In genomic region chr4:46015605-46016004, GRCm38 (mm10) we compare ENCODE assay signal across 24 mouse cellular contexts. TPM values are rescaled to one million over a fixed set of nuclear protein-coding genes. Genes with fewer than 3 reads are reported as not detected.
A peak's percentile ranks its signal among the peaks of the same experiment; 100 is the strongest.
DNase-seq lines count a peak whose midpoint lies in the region; ATAC-seq lines count a peak whose summit lies in the region.
"Had no signal": no experiment of that assay in that cellular context is flagged by ENCODE, and none has a peak within 500 bp of the region (broad histone marks: within the 10 kb centered on the region; RNA-seq: fewer than 3 reads in every experiment).

No protein-coding gene starts in this region.

- H3K27ac ChIP-seq in embryonic facial prominence, embryonic 12.5 days: no peak overlapping the region
- no peak overlapping the region for H3K27ac ChIP-seq in embryonic facial prominence, embryonic 10.5 days (replicated peaks)
- H3K27ac ChIP-seq in neural tube, embryonic 15.5 days (replicated peaks): no peak overlapping the region
- H3K27ac ChIP-seq: embryonic facial prominence, embryonic 13.5 days; hindbrain, embryonic 13.5 days; liver, embryonic 13.5 days; midbrain, embryonic 12.5 days had no signal

- H3K36me3 ChIP-seq in embryonic facial prominence, embryonic 12.5 days: no peaks in the 10 kb centered on the region
- H3K36me3 ChIP-seq in embryonic facial prominence, embryonic 10.5 days (replicated peaks): no peaks in the 10 kb centered on the region
- H3K36me3 ChIP-seq in neural tube, embryonic 15.5 days: peaks cover 37% of the 10 kb centered on the region
- H3K36me3 ChIP-seq: embryonic facial prominence, embryonic 13.5 days; midbrain, embryonic 12.5 days had no signal

- H3K4me1 ChIP-seq in embryonic facial prominence, embryonic 12.5 days: no peaks in the 10 kb centered on the region
- H3K4me1 ChIP-seq in embryonic facial prominence, embryonic 10.5 days: no peaks in the 10 kb centered on the region
- H3K4me1 ChIP-seq in neural tube, embryonic 15.5 days: no peaks in the 10 kb centered on the region
- H3K4me1 ChIP-seq: embryonic facial prominence, embryonic 13.5 days; hindbrain, embryonic 13.5 days; liver, embryonic 13.5 days; midbrain, embryonic 12.5 days had no signal

- no peak overlapping the region for H3K9ac ChIP-seq in embryonic facial prominence, embryonic 12.5 days
- H3K9ac ChIP-seq in neural tube, embryonic 15.5 days (replicated peaks): no peak overlapping the region
- H3K9ac ChIP-seq: embryonic facial prominence, embryonic 13.5 days; hindbrain, embryonic 13.5 days; liver, embryonic 13.5 days; midbrain, embryonic 12.5 days had no signal

- DNase-seq in embryonic facial prominence, embryonic 10.5 days (ENCODE audit: low spot score): no peak
- DNase-seq in kidney, adult 9 months: peak; percentile 13
- no peak for DNase-seq in kidney, adult 11 months
- peak; percentile 22 for DNase-seq in lung, postnatal 36 days
- no peak for DNase-seq in lung, postnatal 10 days
- no peak for DNase-seq in adrenal gland, postnatal 25 days
- DNase-seq: cerebellum, adult 18-20 months; cerebellum, postnatal 36 days; gastrocnemius, postnatal 25 days; heart, postnatal 10 days; kidney, postnatal 14 days; left cerebral cortex, postnatal 4 days; liver, embryonic 13.5 days; lung, postnatal 4 days; right cerebral cortex, adult 18-20 months; thymus, postnatal 36 days had no signal

- H3K4me3 ChIP-seq in embryonic facial prominence, embryonic 12.5 days: no peak overlapping the region
- no peak overlapping the region for H3K4me3 ChIP-seq in embryonic facial prominence, embryonic 10.5 days
- H3K4me3 ChIP-seq in neural tube, embryonic 15.5 days (replicated peaks): no peak overlapping the region
- H3K4me3 ChIP-seq: embryonic facial prominence, embryonic 13.5 days; hindbrain, embryonic 13.5 days; liver, embryonic 13.5 days; midbrain, embryonic 12.5 days had no signal

- H3K27me3 ChIP-seq in embryonic facial prominence, embryonic 12.5 days: no peaks in the 10 kb centered on the region
- no peaks in the 10 kb centered on the region for H3K27me3 ChIP-seq in embryonic facial prominence, embryonic 10.5 days (replicated peaks; ENCODE audit: low read depth, poor library complexity, severe bottlenecking)
- H3K27me3 ChIP-seq in neural tube, embryonic 15.5 days (replicated peaks): no peaks in the 10 kb centered on the region
- H3K27me3 ChIP-seq: embryonic facial prominence, embryonic 13.5 days; hindbrain, embryonic 13.5 days; liver, embryonic 13.5 days; midbrain, embryonic 12.5 days had no signal

- 82% methylated on average over 1 of the region's 1 CpGs for WGBS in embryonic facial prominence, embryonic 12.5 days
- 84% methylated on average over 1 of the region's 1 CpGs for WGBS in embryonic facial prominence, embryonic 10.5 days
- WGBS in neural tube, embryonic 15.5 days: 82% methylated on average over 1 of the region's 1 CpGs

- no peak overlapping the region for H3K4me2 ChIP-seq in embryonic facial prominence, embryonic 12.5 days (replicated peaks)
- no peak overlapping the region for H3K4me2 ChIP-seq in neural tube, embryonic 15.5 days
- H3K4me2 ChIP-seq: embryonic facial prominence, embryonic 13.5 days; heart, embryonic 11.5 days; hindbrain, embryonic 13.5 days; liver, embryonic 13.5 days; midbrain, embryonic 12.5 days had no signal

- no peaks in the 10 kb centered on the region for H3K9me3 ChIP-seq in embryonic facial prominence, embryonic 12.5 days
- H3K9me3 ChIP-seq in embryonic facial prominence, embryonic 10.5 days: no peaks in the 10 kb centered on the region
- no peaks in the 10 kb centered on the region for H3K9me3 ChIP-seq in neural tube, embryonic 15.5 days (replicated peaks)
- H3K9me3 ChIP-seq: embryonic facial prominence, embryonic 13.5 days; hindbrain, embryonic 13.5 days; liver, embryonic 13.5 days; midbrain, embryonic 12.5 days had no signal

- 0 out of 2 replicates have a peak, but pooled peaks have one; percentile 28 for ATAC-seq in embryonic facial prominence, embryonic 12.5 days (ENCODE audit: insufficient number of reproducible peaks, insufficient read depth, low FRiP score, low TSS enrichment)
- no peak for ATAC-seq in neural tube, embryonic 15.5 days (ENCODE audit: low FRiP score)
- ATAC-seq: forebrain, embryonic 16.5 days; inflammation-experienced regulatory T-cells, adult 6 months had no signal

RNA-seq across cellular contexts. Expression of gene Tmod1, which starts 23.1 kb away (rescaled TPM):
- 2.8 and 4.3 TPM in 2 replicates for polyA plus RNA-seq in embryonic facial prominence, embryonic 12.5 days (2016; fragmentation: Nextera tagmentation; extraction: Ambion mirVana)
- polyA plus RNA-seq in embryonic facial prominence, embryonic 10.5 days (2016; fragmentation: Nextera tagmentation; extraction: Ambion mirVana): 2.8 and 3.0 TPM in 2 replicates
- 3.5 and 3.6 TPM in 2 replicates for polyA plus RNA-seq in neural tube, embryonic 15.5 days (2015; fragmentation: Nextera tagmentation; extraction: Ambion mirVana)
- total RNA-seq in adrenal gland, postnatal 25 days (2021): 2.1 and 5.2 TPM in 2 replicates

RNA-seq across cellular contexts. Expression of gene Tdrd7, which starts 50.5 kb away (rescaled TPM):
- 9.3 and 13.2 TPM in 2 replicates for polyA plus RNA-seq in embryonic facial prominence, embryonic 12.5 days (2016; fragmentation: Nextera tagmentation; extraction: Ambion mirVana)
- polyA plus RNA-seq in embryonic facial prominence, embryonic 10.5 days (2016; fragmentation: Nextera tagmentation; extraction: Ambion mirVana): 5.4 and 6.0 TPM in 2 replicates
- 25.0 and 26.0 TPM in 2 replicates for polyA plus RNA-seq in neural tube, embryonic 15.5 days (2015; fragmentation: Nextera tagmentation; extraction: Ambion mirVana)
- 24.9 and 31.2 TPM in 2 replicates for total RNA-seq in adrenal gland, postnatal 25 days (2021)

Comparison
In these comparisons a context has a peak if more than half of its experiments do, and no peak if none do; other contexts are left out.
1. DNase-seq: peak in kidney, adult 9 months (single experiment) and lung, postnatal 36 days (single experiment); none in embryonic facial prominence, embryonic 10.5 days (single experiment), kidney, adult 11 months (single experiment), lung, postnatal 10 days (single experiment) and adrenal gland, postnatal 25 days (single experiment).